Mouse (Mus musculus): Measurements from ENCODE around the gene Sppl2b. TPM values are rescaled to one million over a fixed set of nuclear protein-coding genes. Genes with fewer than 3 reads are reported as not detected.
A peak's percentile ranks its signal among the peaks of the same experiment; 100 is the strongest.

Sppl2b gene
- polyA plus RNA-seq, 1 experiment from 2014 or later, result 24.0 TPM

DNA sequence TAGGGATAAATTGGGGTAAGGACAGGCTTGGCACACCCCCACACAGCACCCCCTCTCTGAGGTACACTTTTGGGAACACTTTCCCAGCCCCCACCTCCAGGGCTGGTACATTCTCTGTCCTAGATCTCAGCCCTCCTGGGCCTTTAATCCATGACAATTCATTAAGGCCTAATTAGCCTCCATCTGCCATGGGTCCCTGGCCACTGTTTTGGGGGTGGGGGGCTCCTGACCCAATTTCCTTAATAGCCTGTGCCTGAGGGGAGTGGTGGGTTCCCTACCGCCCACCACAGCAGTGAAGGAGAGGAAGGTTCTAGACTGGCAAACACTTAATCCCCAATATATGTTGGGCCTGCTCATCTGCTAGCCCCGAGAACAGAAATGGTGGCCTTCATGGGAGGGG is 13.4 kb upstream of the Sppl2b start:
- Histone ChIP-seq H3K36me3 (ENCODE audit: control insufficient read depth, insufficient read depth, low read length) (no peaks in the 10 kb centered on the region), H3K9me3 (ENCODE audit: control insufficient read depth, low read length) (no peaks in the 10 kb centered on the region), H3K9ac (ENCODE audit: low read length) (no peak overlapping the region), H3K27ac (ENCODE audit: low read depth, low read length) (no peak overlapping the region), H3K4me3 (ENCODE audit: low read depth, low read length) (no peak overlapping the region), H3K4me2 (no peak overlapping the region), H3K4me1 (ENCODE audit: control insufficient read depth, insufficient read depth, low read length) (peaks cover 8% of the 10 kb centered on the region), H3K27me3 (ENCODE audit: control insufficient read depth, insufficient read depth, low read length) (peaks cover 33% of the 10 kb centered on the region)
- ATAC-seq (ENCODE audit: low FRiP score) (no peak), DNase-seq (ENCODE audit: low spot score, missing footprints) (no peak)
- WGBS, result 78% methylated on average over 2 of the region's 2 CpGs

DNA sequence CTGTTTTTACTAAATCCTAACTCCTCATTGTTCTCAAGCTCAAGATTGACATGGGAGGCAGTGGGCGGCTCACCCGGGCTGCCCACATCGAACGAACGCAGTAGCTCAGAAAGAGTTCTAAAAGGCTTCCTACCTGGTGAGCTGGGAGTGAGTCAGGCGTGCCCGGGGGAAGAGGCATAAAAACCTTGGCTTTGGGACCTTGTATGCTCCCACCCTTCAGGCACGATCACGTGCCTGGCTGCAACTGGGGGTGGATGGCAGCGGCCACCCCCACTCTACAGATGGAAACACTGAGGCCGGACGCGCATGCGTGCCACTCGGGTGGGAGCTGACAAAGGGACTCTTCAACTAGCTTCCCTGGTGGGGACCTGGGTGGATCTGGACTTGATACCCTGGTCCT is 12.7 kb upstream of the Sppl2b start:
- Histone ChIP-seq H3K4me2 (no peak overlapping the region), H3K36me3 (ENCODE audit: control insufficient read depth, insufficient read depth, low read length) (no peaks in the 10 kb centered on the region), H3K9ac (ENCODE audit: low read length) (no peak overlapping the region), H3K27me3 (ENCODE audit: control insufficient read depth, insufficient read depth, low read length) (peaks cover 33% of the 10 kb centered on the region), H3K9me3 (ENCODE audit: control insufficient read depth, low read length) (no peaks in the 10 kb centered on the region), H3K4me3 (ENCODE audit: low read depth, low read length) (no peak overlapping the region), H3K4me1 (ENCODE audit: control insufficient read depth, insufficient read depth, low read length) (peaks cover 8% of the 10 kb centered on the region), H3K27ac (ENCODE audit: low read depth, low read length) (no peak overlapping the region)
- ATAC-seq (ENCODE audit: low FRiP score), result no peak
- WGBS, result 81% methylated on average over 15 of the region's 15 CpGs
- peak; percentile 77 for DNase-seq (ENCODE audit: low spot score, missing footprints)

DNA sequence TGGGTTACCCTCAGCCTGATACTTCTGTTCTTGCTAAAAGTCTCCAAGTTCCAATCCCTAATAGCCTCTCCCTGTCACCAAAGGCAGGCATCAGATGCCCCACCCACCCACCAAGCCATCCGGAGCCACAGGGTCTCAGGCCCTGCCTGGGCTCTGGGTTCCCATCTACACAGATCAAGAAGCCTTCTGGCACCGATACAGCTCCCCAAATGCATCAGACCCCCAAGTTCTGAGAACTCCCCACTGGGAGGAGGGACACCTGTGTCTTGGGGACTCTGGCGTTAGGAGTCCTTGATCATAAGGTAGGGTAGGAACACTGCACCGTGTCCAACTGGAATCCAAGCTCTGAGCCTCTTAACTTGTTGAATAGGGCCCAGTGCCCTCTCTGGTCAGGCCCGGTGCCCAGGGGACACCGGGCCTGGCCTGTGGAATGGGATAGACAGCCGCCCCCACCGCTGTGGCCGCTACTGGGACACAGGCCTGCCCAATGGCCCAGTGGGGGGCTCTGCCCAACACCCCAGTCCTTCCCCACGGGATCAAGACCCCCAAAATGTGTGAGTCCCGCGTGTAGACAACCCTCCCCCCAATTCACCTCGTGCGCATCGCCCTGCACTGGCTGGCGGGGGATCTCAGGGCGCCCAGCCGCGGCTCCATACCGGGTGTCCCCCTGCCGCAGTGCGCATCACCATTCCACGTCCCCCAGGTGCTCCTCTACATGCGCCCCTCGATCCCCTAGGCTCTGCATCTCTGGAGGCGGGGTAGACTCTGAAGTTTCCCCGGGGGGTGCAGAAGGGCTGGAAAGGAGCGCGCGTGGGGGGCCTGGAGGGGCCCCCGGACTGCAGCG is 11.8 kb upstream of the Sppl2b start:
- Histone ChIP-seq H3K36me3 (ENCODE audit: control insufficient read depth, insufficient read depth, low read length) (no peaks in the 10 kb centered on the region), H3K9ac (ENCODE audit: low read length) (peak overlapping the region; percentile 54), H3K9me3 (ENCODE audit: control insufficient read depth, low read length) (no peaks in the 10 kb centered on the region), H3K4me3 (ENCODE audit: low read depth, low read length) (peak overlapping the region; percentile 35), H3K27me3 (ENCODE audit: control insufficient read depth, insufficient read depth, low read length) (peaks cover 33% of the 10 kb centered on the region), H3K4me1 (ENCODE audit: control insufficient read depth, insufficient read depth, low read length) (peaks cover 8% of the 10 kb centered on the region), H3K27ac (ENCODE audit: low read depth, low read length) (no peak overlapping the region), H3K4me2 (peak overlapping the region; percentile 62)
- WGBS, result 7% methylated on average over 32 of the region's 32 CpGs
- DNase-seq (ENCODE audit: low spot score, missing footprints), result peak; percentile 80
- ATAC-seq (ENCODE audit: low FRiP score), result no peak; the same call in 1 of the 2 replicates

DNA sequence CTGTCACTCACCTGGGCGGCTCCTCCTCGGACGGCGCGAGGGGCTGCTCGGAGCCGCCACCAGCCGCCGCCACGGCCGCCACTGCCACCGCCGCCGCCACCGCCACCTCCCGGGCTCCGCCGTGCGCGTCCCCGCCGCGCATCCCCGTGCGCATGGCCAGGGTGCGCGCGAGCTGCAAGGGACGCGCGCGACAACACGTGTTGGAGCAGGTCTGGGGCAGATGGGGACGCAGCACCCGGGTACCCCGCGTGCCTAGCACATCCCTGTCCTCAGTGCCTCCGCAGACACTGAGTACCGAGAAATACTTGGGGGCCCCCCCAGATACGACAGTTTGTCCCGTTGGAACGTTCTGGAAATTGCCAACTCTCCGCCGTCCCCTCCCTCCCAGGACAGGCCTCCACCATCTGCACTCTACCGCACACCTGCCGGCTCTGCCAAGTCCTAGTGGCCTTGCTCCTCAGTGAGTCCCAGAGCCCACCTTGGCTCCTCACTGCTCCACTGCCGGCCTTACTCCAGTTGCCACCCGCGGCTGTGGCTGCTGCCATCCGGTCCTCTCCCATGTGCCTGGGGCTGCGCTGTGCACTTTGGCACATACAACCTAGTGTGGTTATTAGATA is 11.0 kb upstream of the Sppl2b start, which contains the start of gene Lingo3:
Lingo3 (minus strand) TSS at position 109 of the 617 bp plus-strand sequence.
- no peaks in the 10 kb centered on the region for H3K9me3 ChIP-seq (ENCODE audit: control insufficient read depth, low read length)
- peak within 1 kb of the TSS; percentile 62 for H3K4me2 ChIP-seq
- H3K4me1 ChIP-seq (ENCODE audit: control insufficient read depth, insufficient read depth, low read length), result peaks cover 8% of the 10 kb centered on the region
- peak; percentile 39; the same call in 1 of the 2 replicates for ATAC-seq (ENCODE audit: low FRiP score)
- H3K27me3 ChIP-seq (ENCODE audit: control insufficient read depth, insufficient read depth, low read length), result peaks cover 33% of the 10 kb centered on the region
- peak; percentile 91 for DNase-seq (ENCODE audit: low spot score, missing footprints)
- H3K36me3 ChIP-seq (ENCODE audit: control insufficient read depth, insufficient read depth, low read length), result no peaks in the 10 kb centered on the region
- H3K4me3 ChIP-seq (ENCODE audit: low read depth, low read length), result peak within 1 kb of the TSS; percentile 35
- WGBS, result 4% methylated on average over 51 of the region's 51 CpGs
- H3K27ac ChIP-seq (ENCODE audit: low read depth, low read length), result no peak within 1 kb of the TSS
- H3K9ac ChIP-seq (ENCODE audit: low read length), result peak within 1 kb of the TSS; percentile 54

GRCm38 (mm10) chr10:80845055-80845693 is 9.9 kb upstream of the Sppl2b start:
- no peak overlapping the region for H3K27ac ChIP-seq (ENCODE audit: low read depth, low read length)
- H3K9ac ChIP-seq (ENCODE audit: low read length), result no peak overlapping the region
- H3K27me3 ChIP-seq (ENCODE audit: control insufficient read depth, insufficient read depth, low read length), result peaks cover 33% of the 10 kb centered on the region
- peak; percentile 75 for DNase-seq (ENCODE audit: low spot score, missing footprints)
- H3K36me3 ChIP-seq (ENCODE audit: control insufficient read depth, insufficient read depth, low read length), result no peaks in the 10 kb centered on the region
- no peaks in the 10 kb centered on the region for H3K9me3 ChIP-seq (ENCODE audit: control insufficient read depth, low read length)
- 63% methylated on average over 8 of the region's 8 CpGs for WGBS
- no peak overlapping the region for H3K4me2 ChIP-seq
- H3K4me3 ChIP-seq (ENCODE audit: low read depth, low read length), result no peak overlapping the region
- H3K4me1 ChIP-seq (ENCODE audit: control insufficient read depth, insufficient read depth, low read length), result peaks cover 8% of the 10 kb centered on the region
- no peak for ATAC-seq (ENCODE audit: low FRiP score)

DNA sequence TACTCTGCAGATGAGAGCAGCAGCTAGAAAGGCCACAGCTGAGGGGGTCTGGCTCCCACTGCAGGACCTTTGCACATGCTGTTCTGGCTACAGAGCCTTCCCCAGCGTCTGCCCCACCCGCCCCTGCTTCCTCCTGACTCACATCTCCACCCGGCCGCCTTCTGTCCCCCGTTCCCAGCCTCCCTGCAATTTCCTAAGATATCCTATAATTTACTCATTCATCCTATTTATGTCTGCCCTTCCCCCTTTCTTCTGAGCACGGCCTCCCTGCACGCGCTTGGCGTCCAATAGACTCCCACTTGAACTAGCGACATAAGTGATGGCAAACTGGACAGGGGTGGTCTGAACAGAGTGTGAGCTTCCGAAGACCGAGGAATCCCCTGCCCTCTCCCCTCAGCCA is 9.3 kb upstream of the Sppl2b start:
- no peak overlapping the region for H3K4me2 ChIP-seq
- H3K36me3 ChIP-seq (ENCODE audit: control insufficient read depth, insufficient read depth, low read length), result no peaks in the 10 kb centered on the region
- no peaks in the 10 kb centered on the region for H3K9me3 ChIP-seq (ENCODE audit: control insufficient read depth, low read length)
- ATAC-seq (ENCODE audit: low FRiP score) (no peak), DNase-seq (ENCODE audit: low spot score, missing footprints) (peak; percentile 75)
- H3K27me3 ChIP-seq (ENCODE audit: control insufficient read depth, insufficient read depth, low read length), result peaks cover 33% of the 10 kb centered on the region
- H3K4me3 ChIP-seq (ENCODE audit: low read depth, low read length), result no peak overlapping the region
- H3K27ac ChIP-seq (ENCODE audit: low read depth, low read length), result no peak overlapping the region
- H3K9ac ChIP-seq (ENCODE audit: low read length), result no peak overlapping the region
- WGBS, result 82% methylated on average over 12 of the region's 12 CpGs
- H3K4me1 ChIP-seq (ENCODE audit: control insufficient read depth, insufficient read depth, low read length), result peaks cover 8% of the 10 kb centered on the region

DNA sequence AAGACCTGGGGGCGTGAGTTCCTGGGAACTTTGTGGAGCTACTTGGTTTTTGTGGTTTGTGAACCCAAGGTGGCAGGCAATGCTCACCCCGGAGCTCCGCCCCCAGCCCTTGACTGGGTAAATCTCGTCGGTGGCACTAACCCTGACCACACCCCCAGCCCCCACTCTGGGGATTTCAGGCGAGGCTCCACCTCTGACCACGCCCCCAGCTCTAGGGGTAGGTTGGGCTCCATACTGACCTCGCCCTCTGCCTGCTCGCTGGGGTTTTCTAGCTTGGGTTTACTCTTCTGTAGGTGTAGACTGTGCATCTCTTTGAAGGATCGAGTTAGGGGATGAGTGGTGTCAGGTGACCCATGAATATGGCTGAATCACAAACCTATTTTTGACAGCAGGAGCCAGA is 6.5 kb upstream of the Sppl2b start:
- DNase-seq (ENCODE audit: low spot score, missing footprints), result no peak
- Histone ChIP-seq H3K27ac (ENCODE audit: low read depth, low read length) (no peak overlapping the region), H3K4me3 (ENCODE audit: low read depth, low read length) (no peak overlapping the region), H3K4me1 (ENCODE audit: control insufficient read depth, insufficient read depth, low read length) (peaks cover 5% of the 10 kb centered on the region), H3K4me2 (no peak overlapping the region), H3K27me3 (ENCODE audit: control insufficient read depth, insufficient read depth, low read length) (peaks cover 20% of the 10 kb centered on the region), H3K9me3 (ENCODE audit: control insufficient read depth, low read length) (no peaks in the 10 kb centered on the region), H3K9ac (ENCODE audit: low read length) (no peak overlapping the region), H3K36me3 (ENCODE audit: control insufficient read depth, insufficient read depth, low read length) (peaks cover 7% of the 10 kb centered on the region)
- ATAC-seq (ENCODE audit: low FRiP score), result no peak; the same call in 1 of the 2 replicates
- 12% methylated on average over 10 of the region's 10 CpGs for WGBS

GRCm38 (mm10) chr10:80855749-80856073 is 636 bp downstream of the Sppl2b start:
- ATAC-seq (ENCODE audit: low FRiP score), result no peak
- peak overlapping the region; percentile 91 for H3K4me3 ChIP-seq (ENCODE audit: low read depth, low read length)
- H3K27ac ChIP-seq (ENCODE audit: low read depth, low read length), result no peak overlapping the region
- H3K27me3 ChIP-seq (ENCODE audit: control insufficient read depth, insufficient read depth, low read length), result no peaks in the 10 kb centered on the region
- DNase-seq (ENCODE audit: low spot score, missing footprints), result peak; percentile 87
- H3K9ac ChIP-seq (ENCODE audit: low read length), result peak overlapping the region; percentile 86
- H3K4me2 ChIP-seq, result peak overlapping the region; percentile 97
- WGBS, result 25% methylated on average over 11 of the region's 11 CpGs
- peaks cover 19% of the 10 kb centered on the region for H3K4me1 ChIP-seq (ENCODE audit: control insufficient read depth, insufficient read depth, low read length)
- H3K36me3 ChIP-seq (ENCODE audit: control insufficient read depth, insufficient read depth, low read length), result peaks cover 7% of the 10 kb centered on the region
- H3K9me3 ChIP-seq (ENCODE audit: control insufficient read depth, low read length), result no peaks in the 10 kb centered on the region

DNA sequence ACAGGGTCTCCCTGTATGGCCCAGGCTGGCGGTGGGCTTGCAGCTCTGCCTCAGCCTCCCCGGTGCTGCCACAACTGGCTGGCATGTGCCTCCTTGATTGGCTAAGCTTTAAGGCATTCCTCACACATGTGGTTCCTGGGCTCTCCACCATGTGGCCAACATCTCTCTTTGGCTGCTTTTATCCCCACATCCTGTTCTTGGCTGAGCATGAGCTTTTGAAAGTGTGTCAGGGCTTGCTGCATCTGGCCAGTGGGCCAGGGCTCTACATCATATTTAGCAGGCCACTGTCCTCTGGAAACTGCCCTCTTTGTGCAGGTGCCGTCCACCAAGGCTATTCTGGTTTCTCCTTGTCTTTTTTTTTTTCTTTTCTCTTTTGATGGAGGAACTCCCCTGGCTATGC is 1.2 kb downstream of the Sppl2b start:
- Histone ChIP-seq H3K4me2 (0 out of 2 replicates have a peak overlapping the region, but pooled peaks have one; percentile 11), H3K27ac (ENCODE audit: low read depth, low read length) (no peak overlapping the region), H3K27me3 (ENCODE audit: control insufficient read depth, insufficient read depth, low read length) (no peaks in the 10 kb centered on the region), H3K36me3 (ENCODE audit: control insufficient read depth, insufficient read depth, low read length) (peaks cover 7% of the 10 kb centered on the region), H3K4me3 (ENCODE audit: low read depth, low read length) (no peak overlapping the region), H3K9ac (ENCODE audit: low read length) (no peak overlapping the region), H3K9me3 (ENCODE audit: control insufficient read depth, low read length) (no peaks in the 10 kb centered on the region), H3K4me1 (ENCODE audit: control insufficient read depth, insufficient read depth, low read length) (peaks cover 19% of the 10 kb centered on the region)
- DNase-seq (ENCODE audit: low spot score, missing footprints) (no peak), ATAC-seq (ENCODE audit: low FRiP score) (no peak)
- 68% methylated on average over 3 of the region's 3 CpGs for WGBS
